Mouse (Mus musculus) liver, adult 2 months (tissue): ENCODE measurements around the gene 1700020L24Rik.

Experiments used
- CTCF ChIP-seq: fragments of 200-500 bp; IDR thresholded peaks from 2 replicates; pipeline ENCODE4 v1.5.1; 2011; ENCODE audit warnings: low read depth, low read length, control low read depth
- POLR2A ChIP-seq: fragments of 200-500 bp; IDR thresholded peaks from 2 replicates; pipeline ENCODE4 v1.6.1; 2011; ENCODE audit warnings: low read length, control low read depth; ENCODE audit not compliant: insufficient read depth; ENCODE audit errors: extremely low read depth

DNA sequence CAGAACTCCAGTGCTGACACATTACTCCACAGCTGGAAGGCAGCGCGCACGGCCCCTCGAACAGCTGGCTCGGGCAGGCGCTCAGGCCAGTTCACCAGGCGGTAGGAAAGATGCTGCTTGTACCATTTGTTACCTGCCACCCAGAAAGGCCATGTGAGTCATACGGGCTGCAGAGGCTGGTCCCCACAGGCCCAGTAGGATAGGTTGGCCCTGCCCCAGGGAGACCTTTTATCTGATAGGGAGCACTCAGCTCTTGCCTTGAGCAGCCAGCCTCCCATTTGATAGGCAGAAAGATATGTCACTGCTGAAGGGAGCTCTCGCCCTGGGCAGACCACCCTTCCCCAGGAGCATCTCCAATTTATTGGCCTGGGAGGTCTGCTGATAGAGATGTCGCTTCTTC lies 10.1 kb downstream of the 1700020L24Rik start:
- TF ChIP-seq CTCF = no peak
- no peak for TF ChIP-seq POLR2A
